Mouse (Mus musculus): ENCODE results near the gene Gm13762. TPM values are rescaled to one million over a fixed set of nuclear protein-coding genes. Genes with fewer than 3 reads are reported as not detected.
"Not testable (repeated sequence)": the region's sequence is repeated elsewhere in the genome, so short reads cannot be mapped to it uniquely, and the experiment has no call there.

Gm13762 gene
- not detected for polyA plus RNA-seq (2012; fragmentation: generic; extraction: Trizol)

DNA sequence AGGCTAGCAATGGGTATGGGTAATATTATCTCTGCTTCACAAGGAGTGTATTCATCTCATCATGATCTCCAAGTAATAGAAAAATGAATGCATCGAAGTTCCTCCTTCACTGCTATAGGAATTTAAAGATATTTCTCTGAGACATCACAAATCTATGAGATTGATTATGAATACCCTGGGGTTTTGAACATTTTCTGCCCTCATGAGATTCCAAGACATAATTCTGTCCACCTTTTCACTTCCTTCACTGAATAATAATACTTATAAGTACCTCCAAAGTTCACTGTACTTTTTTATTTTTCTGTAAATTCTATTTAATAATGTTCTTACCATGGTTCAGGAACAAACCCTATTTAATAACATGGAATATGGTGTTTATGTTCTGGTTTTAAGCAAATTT lies at the start of gene Gm13762:
Gene Gm13762, minus strand, starts transcription at position 101 of the 400 bp plus-strand sequence.
- Histone ChIP-seq H3K36me3 (ENCODE audit: control insufficient read depth, insufficient read depth) (no peaks in the 10 kb centered on the region), H3ac (ENCODE audit: control insufficient read depth, insufficient read length) (no peak within 1 kb of the TSS), H3K79me2 (ENCODE audit: control insufficient read depth, insufficient read depth) (no peaks in the 10 kb centered on the region), H3K4me2 (ENCODE audit: low read depth) (no peak within 1 kb of the TSS), H3K4me3 (no peak within 1 kb of the TSS), H3K27me3 (ENCODE audit: control insufficient read depth, insufficient read depth, insufficient read length) (no peaks in the 10 kb centered on the region)
- no peak for TF ChIP-seq POLR2AphosphoS2 (IDR thresholded peaks at IDR 0.05; ENCODE audit: insufficient read length, low read depth)
- TF ChIP-seq USF1 (IDR thresholded peaks at IDR 0.05; ENCODE audit: low read depth) = no peak
- TF ChIP-seq SRF (IDR thresholded peaks at IDR 0.05; ENCODE audit: control insufficient read depth, insufficient read length, low read depth) = no peak
- TF ChIP-seq CEBPB (IDR thresholded peaks at IDR 0.05; ENCODE audit: insufficient read depth, poor library complexity, severe bottlenecking) = no peak
- no peak for TF ChIP-seq TCF12 (IDR thresholded peaks at IDR 0.05; ENCODE audit: insufficient read depth, poor library complexity, severe bottlenecking)
- no peak for TF ChIP-seq MAX (IDR thresholded peaks at IDR 0.05; ENCODE audit: low read depth)
- no peak for TF ChIP-seq REST (IDR thresholded peaks at IDR 0.05; ENCODE audit: insufficient read depth, insufficient read length)
- TF ChIP-seq TCF3 (IDR thresholded peaks at IDR 0.05; ENCODE audit: insufficient read length, low read depth) = no peak
- TF ChIP-seq MYOD1 (IDR thresholded peaks at IDR 0.05; ENCODE audit: control insufficient read depth in 1 of 3, insufficient read length in 2 of 3, low read depth in 2 of 3) = no peak

DNA sequence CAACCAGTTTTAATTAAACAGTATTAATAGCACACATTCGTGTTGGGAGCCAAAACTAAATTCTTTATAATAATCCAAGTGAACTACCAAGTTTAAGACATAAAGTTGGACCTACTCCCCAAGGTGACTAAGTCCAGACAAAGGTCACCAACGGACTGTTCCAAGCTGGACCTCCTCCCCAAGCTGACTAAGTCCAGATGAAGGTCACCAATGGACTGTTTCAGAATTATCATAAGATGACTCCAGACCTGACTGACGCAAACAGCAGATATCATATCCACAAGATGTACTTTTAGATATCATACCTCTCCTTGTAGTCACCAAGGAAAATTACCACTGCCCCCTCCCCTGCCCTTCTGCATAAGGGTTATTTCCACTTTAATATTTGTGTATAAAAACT lies 41.4 kb upstream of the Gm13762 start:
- H3ac ChIP-seq (ENCODE audit: control insufficient read depth, insufficient read length); H3K4me3 ChIP-seq; H3K4me2 ChIP-seq (ENCODE audit: low read depth); H3K27me3 ChIP-seq (ENCODE audit: control insufficient read depth, insufficient read depth, insufficient read length); H3K79me2 ChIP-seq (ENCODE audit: control insufficient read depth, insufficient read depth); H3K36me3 ChIP-seq (ENCODE audit: control insufficient read depth, insufficient read depth): not testable (repeated sequence)

DNA sequence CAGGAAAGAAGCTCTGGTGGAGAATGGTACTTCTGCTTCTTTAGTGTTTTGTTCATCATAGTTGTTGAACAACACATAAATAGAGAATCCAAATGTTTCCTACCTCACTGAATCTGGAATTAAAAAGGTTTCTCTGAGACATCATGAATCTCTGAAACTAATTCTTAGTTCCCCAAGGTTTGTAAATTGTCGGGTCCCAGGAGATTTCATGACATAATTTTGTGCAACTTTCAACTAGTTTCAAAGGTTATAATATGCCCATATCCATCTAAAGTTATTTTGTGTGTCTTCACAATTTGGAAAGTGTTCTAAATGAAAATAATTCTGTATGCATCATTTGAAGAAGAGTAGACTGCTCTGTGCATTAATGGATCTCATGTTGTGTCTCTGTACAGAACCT lies 38.2 kb upstream of the Gm13762 start, which contains the start of gene Olfr1216:
Gene Olfr1216, minus strand, starts transcription at position 101 of the 400 bp plus-strand sequence.
- no peak within 1 kb of the TSS for H3K4me2 ChIP-seq (ENCODE audit: low read depth)
- H3ac ChIP-seq (ENCODE audit: control insufficient read depth, insufficient read length) = no peak within 1 kb of the TSS
- no peaks in the 10 kb centered on the region for H3K36me3 ChIP-seq (ENCODE audit: control insufficient read depth, insufficient read depth)
- no peak for TF ChIP-seq TCF3 (IDR thresholded peaks at IDR 0.05; ENCODE audit: insufficient read length, low read depth)
- no peak for TF ChIP-seq POLR2A (IDR thresholded peaks at IDR 0.05; ENCODE audit: insufficient read length, low read depth)
- TF ChIP-seq REST (IDR thresholded peaks at IDR 0.05; ENCODE audit: insufficient read depth, insufficient read length) = no peak
- TF ChIP-seq MYOG (IDR thresholded peaks at IDR 0.05; ENCODE audit: control insufficient read depth in 1 of 3, insufficient read depth in 1 of 3, insufficient read length in 2 of 3, low read depth in 2 of 3) = no peak
- no peak for TF ChIP-seq CEBPB (IDR thresholded peaks at IDR 0.05; ENCODE audit: insufficient read depth, poor library complexity, severe bottlenecking)
- no peaks in the 10 kb centered on the region for H3K27me3 ChIP-seq (ENCODE audit: control insufficient read depth, insufficient read depth, insufficient read length)
- no peak within 1 kb of the TSS for H3K4me3 ChIP-seq
- no peaks in the 10 kb centered on the region for H3K79me2 ChIP-seq (ENCODE audit: control insufficient read depth, insufficient read depth)

DNA sequence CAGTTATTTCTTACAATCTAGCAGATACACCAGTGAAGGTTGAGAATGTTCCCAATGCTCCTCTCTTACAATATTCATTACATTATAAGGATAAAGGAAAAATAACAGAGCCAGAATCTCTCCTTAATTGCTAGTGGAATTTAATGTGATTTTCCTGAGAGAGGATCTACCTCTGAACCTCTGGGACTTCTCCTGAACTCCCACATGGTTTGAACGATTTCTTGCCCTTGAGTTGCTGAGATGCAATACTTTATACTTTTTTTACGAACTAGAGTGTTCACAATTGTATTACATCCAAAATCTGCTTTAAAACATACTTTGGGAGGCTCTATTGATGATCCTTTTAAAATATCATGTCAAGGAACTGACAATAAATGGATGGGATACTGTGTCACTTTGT lies 26.8 kb upstream of the Gm13762 start, which contains the start of gene Olfr1215:
Gene Olfr1215, minus strand, starts transcription at position 101 of the 400 bp plus-strand sequence.
- H3K4me2 ChIP-seq (ENCODE audit: low read depth) = no peak within 1 kb of the TSS
- TF ChIP-seq MYOG (IDR thresholded peaks at IDR 0.05; ENCODE audit: control insufficient read depth in 1 of 3, insufficient read depth in 1 of 3, insufficient read length in 2 of 3, low read depth in 2 of 3) (no peak), MYOD1 (IDR thresholded peaks at IDR 0.05; ENCODE audit: control insufficient read depth in 1 of 3, insufficient read length in 2 of 3, low read depth in 2 of 3) (no peak), MAX (IDR thresholded peaks at IDR 0.05; ENCODE audit: low read depth) (no peak), CEBPB (IDR thresholded peaks at IDR 0.05; ENCODE audit: insufficient read depth, poor library complexity, severe bottlenecking) (no peak), POLR2AphosphoS2 (IDR thresholded peaks at IDR 0.05; ENCODE audit: insufficient read length, low read depth) (no peak), TCF3 (IDR thresholded peaks at IDR 0.05; ENCODE audit: insufficient read length, low read depth) (no peak), SRF (IDR thresholded peaks at IDR 0.05; ENCODE audit: control insufficient read depth, insufficient read length, low read depth) (no peak), E2F4 (IDR thresholded peaks at IDR 0.05; ENCODE audit: insufficient read depth) (no peak), USF1 (IDR thresholded peaks at IDR 0.05; ENCODE audit: low read depth) (no peak), POLR2A (IDR thresholded peaks at IDR 0.05; ENCODE audit: insufficient read length, low read depth) (no peak), REST (IDR thresholded peaks at IDR 0.05; ENCODE audit: insufficient read depth, insufficient read length) (no peak), TCF12 (IDR thresholded peaks at IDR 0.05; ENCODE audit: insufficient read depth, poor library complexity, severe bottlenecking) (no peak)
- H3K27me3 ChIP-seq (ENCODE audit: control insufficient read depth, insufficient read depth, insufficient read length) = no peaks in the 10 kb centered on the region
- H3K4me3 ChIP-seq = no peak within 1 kb of the TSS
- H3K79me2 ChIP-seq (ENCODE audit: control insufficient read depth, insufficient read depth) = no peaks in the 10 kb centered on the region
- no peak within 1 kb of the TSS for H3ac ChIP-seq (ENCODE audit: control insufficient read depth, insufficient read length)
- H3K36me3 ChIP-seq (ENCODE audit: control insufficient read depth, insufficient read depth) = no peaks in the 10 kb centered on the region

DNA sequence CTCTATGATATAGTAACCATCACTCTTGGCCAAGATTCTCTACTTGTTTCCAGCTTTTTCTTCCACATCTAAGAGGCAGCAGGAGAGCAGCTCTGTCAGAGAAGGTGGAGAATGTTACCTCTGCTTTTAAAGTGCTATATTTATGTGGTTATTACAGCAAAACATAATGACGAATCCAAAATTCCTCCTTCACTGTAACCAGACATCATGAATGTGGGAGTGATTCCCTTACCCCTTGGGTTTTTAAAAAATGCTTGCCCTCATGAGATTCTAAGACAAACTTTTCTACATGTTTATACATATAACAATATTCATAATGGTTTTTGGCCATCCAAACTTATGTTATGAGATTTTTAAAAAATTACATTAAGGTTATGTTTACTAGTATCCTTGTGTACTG lies 12.5 kb upstream of the Gm13762 start, which contains the start of gene Olfr1214:
Gene Olfr1214, minus strand, starts transcription at position 101 of the 400 bp plus-strand sequence.
- H3K27me3 ChIP-seq (ENCODE audit: control insufficient read depth, insufficient read depth, insufficient read length) = no peaks in the 10 kb centered on the region
- no peak for TF ChIP-seq POLR2AphosphoS2 (IDR thresholded peaks at IDR 0.05; ENCODE audit: insufficient read length, low read depth)
- no peak for TF ChIP-seq CEBPB (IDR thresholded peaks at IDR 0.05; ENCODE audit: insufficient read depth, poor library complexity, severe bottlenecking)
- TF ChIP-seq USF1 (IDR thresholded peaks at IDR 0.05; ENCODE audit: low read depth) = no peak
- H3K79me2 ChIP-seq (ENCODE audit: control insufficient read depth, insufficient read depth) = no peaks in the 10 kb centered on the region

More for the DNA sequence above, 12.5 kb upstream of the Gm13762 start, which contains the start of gene Olfr1214:
- Histone ChIP-seq H3ac (ENCODE audit: control insufficient read depth, insufficient read length) (no peak within 1 kb of the TSS), H3K36me3 (ENCODE audit: control insufficient read depth, insufficient read depth) (no peaks in the 10 kb centered on the region), H3K4me3 (no peak within 1 kb of the TSS), H3K4me2 (ENCODE audit: low read depth) (no peak within 1 kb of the TSS)
